Mouse (Mus musculus): ENCODE data around the gene Spen.

Gene Spen

GRCm38 (mm10) chr4:141433191-141433590, 105.2 kb downstream of the Spen start:
- CTCF ChIA-PET = interaction anchor here (0.5 to 5.0 kb wide), 26 partner anchors 9 to 266 kb away, joined by 3 to 82 read pairs (median 5); partner anchors contain the start of gene Hspb7 (in 2 of the 4)
- POLR2A ChIA-PET = interaction anchor here (0.6 to 9.4 kb wide), 70 partner anchors 8 to 636 kb away, joined by 3 to 90 read pairs (median 5); partner anchors contain the start of genes Hspb7 (in 2 of the 4), Zbtb17 (in 2 of the 4) and Spen (in 1 of the 4)

GRCm38 (mm10) chr4:141432666-141433065, 105.7 kb downstream of the Spen start:
- POLR2A ChIA-PET = interaction anchor here (0.5 to 9.4 kb wide), 80 partner anchors 7 to 843 kb away, joined by 3 to 90 read pairs (median 4); partner anchors contain the start of genes Hspb7 (in 2 of the 4), Zbtb17 (in 2 of the 4), Fam131c (in 1 of the 4) and Spen (in 1 of the 4)
- CTCF ChIA-PET = interaction anchor here (0.5 to 5.0 kb wide), 29 partner anchors 9 to 265 kb away, joined by 3 to 82 read pairs (median 5); partner anchors contain the start of gene Hspb7 (in 1 of the 4)

- ChIA-PET CTCF (interaction anchor here in 3 of 4 experiments (0.5 to 5.0 kb wide), 86 partner anchors 8 to 576 kb away, joined by 3 to 82 read pairs (median 4); partner anchors contain the start of genes Hspb7 (in 2 of the 3), Fblim1 (in 1 of the 3), Tmem82 (in 1 of the 3) and Zbtb17 (in 1 of the 3)), POLR2A (interaction anchor here in 3 of 4 experiments (0.6 to 9.4 kb wide), 44 partner anchors 8 to 270 kb away, joined by 3 to 90 read pairs (median 6); partner anchors contain the start of genes Clcnka (in 1 of the 3), Clcnkb (in 1 of the 3), Hspb7 (in 1 of the 3) and Zbtb17 (in 1 of the 3))
These were observed 107.4 kb downstream of the Spen start for GRCm38 (mm10) chr4:141430997-141431396.

GRCm38 (mm10) chr4:141429847-141430246, 108.5 kb downstream of the Spen start:
- ChIA-PET CTCF (interaction anchor here (0.5 to 5.0 kb wide), 61 partner anchors 9 to 581 kb away, joined by 3 to 82 read pairs (median 4); partner anchors contain the start of genes Hspb7 (in 3 of the 4) and Zbtb17 (in 1 of the 4)), POLR2A (interaction anchor here (0.6 to 11.8 kb wide), 27 partner anchors 9 to 363 kb away, joined by 3 to 342 read pairs (median 4); partner anchors contain the start of genes Hspb7 (in 2 of the 4), Casp9 (in 1 of the 4) and Zbtb17 (in 1 of the 4))

- POLR2A ChIA-PET = interaction anchor here (0.6 to 11.8 kb wide), 25 partner anchors 9 to 364 kb away, joined by 3 to 342 read pairs (median 4); partner anchors contain the start of genes Hspb7 (in 2 of the 4), Casp9 (in 1 of the 4) and Zbtb17 (in 1 of the 4)
These were observed 109.0 kb downstream of the Spen start for GRCm38 (mm10) chr4:141429381-141429780.

GRCm38 (mm10) chr4:141427921-141428320, 110.5 kb downstream of the Spen start:
- CTCF ChIA-PET = interaction anchor here (0.6 to 3.5 kb wide), 7 partner anchors 16 to 227 kb away, joined by 3 to 28 read pairs (median 5); no protein-coding TSS in a partner anchor
- POLR2A ChIA-PET = interaction anchor here in 3 of 4 experiments (0.6 to 11.8 kb wide), 38 partner anchors 8 to 322 kb away, joined by 3 to 342 read pairs (median 6); partner anchors contain the start of genes Zbtb17 (in 2 of the 3), Clcnkb (in 1 of the 3), Rsc1a1 (in 1 of the 3) and Srarp (in 1 of the 3)

More at GRCm38 (mm10) chr4:141429381-141429780, 109.0 kb downstream of the Spen start:
- CTCF ChIA-PET = interaction anchor here (0.5 to 5.0 kb wide), 51 partner anchors 8 to 581 kb away, joined by 3 to 82 read pairs (median 4); partner anchors contain the start of genes Hspb7 (in 3 of the 4) and Zbtb17 (in 1 of the 4)

- CTCF ChIA-PET = interaction anchor here (0.6 to 3.5 kb wide), 31 partner anchors 8 to 279 kb away, joined by 3 to 39 read pairs (median 4); partner anchors contain the start of genes Fbxo42 (in 1 of the 4), Srarp (in 1 of the 4) and Tmem82 (in 1 of the 4)
- POLR2A ChIA-PET = interaction anchor here in 3 of 4 experiments (0.6 to 11.8 kb wide), 89 partner anchors 8 to 634 kb away, joined by 3 to 342 read pairs (median 6); partner anchors contain the start of genes Clcnkb (in 2 of the 3), Srarp (in 2 of the 3), Tmem82 (in 2 of the 3) and Zbtb17 (in 2 of the 3)
These were observed 111.3 kb downstream of the Spen start for GRCm38 (mm10) chr4:141426796-141427745.

- ChIA-PET CTCF (interaction anchor here (0.5 to 3.5 kb wide), 52 partner anchors 8 to 384 kb away, joined by 3 to 39 read pairs (median 4); partner anchors contain the start of genes Srarp (in 2 of the 4), Clcnka (in 1 of the 4), Fam131c (in 1 of the 4) and Fbxo42 (in 1 of the 4)), POLR2A (interaction anchor here (0.6 to 11.8 kb wide), 164 partner anchors 7 to 1799 kb away, joined by 3 to 342 read pairs (median 4); partner anchors contain the start of genes Casp9 (in 3 of the 4), Srarp (in 3 of the 4), Tmem82 (in 3 of the 4) and Spen (in 2 of the 4))
These were observed 112.6 kb downstream of the Spen start for GRCm38 (mm10) chr4:141425484-141426479.

GRCm38 (mm10) chr4:141423691-141424431, 114.5 kb downstream of the Spen start:
- ChIA-PET CTCF (interaction anchor here in 1 of 4 experiments (0.9 to 2.6 kb wide), 3 partner anchors 12 to 257 kb away, joined by 3 to 39 read pairs (median 3); no protein-coding TSS in a partner anchor), POLR2A (interaction anchor here in 3 of 4 experiments (0.5 to 11.8 kb wide), 18 partner anchors 9 to 236 kb away, joined by 3 to 342 read pairs (median 8); partner anchors contain the start of genes Fam131c (in 1 of the 3), Srarp (in 1 of the 3) and Zbtb17 (in 1 of the 3))

GRCm38 (mm10) chr4:141423288-141423687, 115.1 kb downstream of the Spen start:
- POLR2A ChIA-PET = interaction anchor here in 3 of 4 experiments (0.5 to 11.8 kb wide), 11 partner anchors 9 to 153 kb away, joined by 3 to 342 read pairs (median 4); partner anchors contain the start of gene Srarp (in 1 of the 3)
- CTCF ChIA-PET = interaction anchor here in 2 of 4 experiments (0.7 to 1.0 kb wide), 3 partner anchors 12 to 256 kb away, joined by 3 read pairs; no protein-coding TSS in a partner anchor

GRCm38 (mm10) chr4:141422841-141423240, 115.6 kb downstream of the Spen start:
- POLR2A ChIA-PET = interaction anchor here in 3 of 4 experiments (0.7 to 11.8 kb wide), 9 partner anchors 11 to 153 kb away, joined by 3 to 342 read pairs (median 4); partner anchors contain the start of gene Srarp (in 1 of the 3)
- CTCF ChIA-PET = interaction anchor here in 2 of 4 experiments (0.7 to 1.0 kb wide), 3 partner anchors 11 to 256 kb away, joined by 3 read pairs; no protein-coding TSS in a partner anchor

- CTCF ChIA-PET = interaction anchor here (0.7 to 3.6 kb wide), 15 partner anchors 8 to 668 kb away, joined by 3 to 21 read pairs (median 5); no protein-coding TSS in a partner anchor
- POLR2A ChIA-PET = interaction anchor here in 3 of 4 experiments (0.5 to 11.8 kb wide), 25 partner anchors 8 to 398 kb away, joined by 3 to 342 read pairs (median 6); no protein-coding TSS in a partner anchor
These were observed 117.0 kb downstream of the Spen start for GRCm38 (mm10) chr4:141421423-141421822.

GRCm38 (mm10) chr4:141420886-141421285, 117.5 kb downstream of the Spen start:
- CTCF ChIA-PET = interaction anchor here (0.7 to 3.6 kb wide), 16 partner anchors 9 to 668 kb away, joined by 3 to 21 read pairs (median 4); no protein-coding TSS in a partner anchor
- POLR2A ChIA-PET = interaction anchor here in 3 of 4 experiments (0.6 to 11.8 kb wide), 32 partner anchors 9 to 398 kb away, joined by 3 to 342 read pairs (median 4); partner anchors contain the start of gene Casp9 (in 1 of the 3)

- CTCF ChIA-PET = interaction anchor here (0.7 to 3.6 kb wide), 15 partner anchors 9 to 669 kb away, joined by 3 to 21 read pairs (median 5); no protein-coding TSS in a partner anchor
These were observed 118.1 kb downstream of the Spen start, which contains the start of gene Hspb7 for GRCm38 (mm10) chr4:141420192-141420829. Gene Hspb7, plus strand, starts transcription at chr4:141420779.

More at GRCm38 (mm10) chr4:141420192-141420829, 118.1 kb downstream of the Spen start, which contains the start of gene Hspb7:
- POLR2A ChIA-PET = interaction anchor here in 3 of 4 experiments (0.6 to 11.8 kb wide), 30 partner anchors 8 to 374 kb away, joined by 3 to 342 read pairs (median 4); partner anchors contain the start of gene Casp9 (in 1 of the 3)

All from embryonic stem cell, embryonic (primary cell).